Mouse (Mus musculus) kidney, adult 9 months (tissue): ENCODE measurements around the gene Arhgap28.
"Not testable (repeated sequence)": the region's sequence is repeated elsewhere in the genome, so short reads cannot be mapped to it uniquely, and the experiment has no call there.

Experiments used
- DNase-seq: peaks from one replicate; pipeline ENCODE4 v3.0.0; 2022

Gene Arhgap28

GRCm38 (mm10) chr17:67866541-67867241 lies 137.2 kb downstream of the Arhgap28 start:
- no peak for DNase-seq

DNA sequence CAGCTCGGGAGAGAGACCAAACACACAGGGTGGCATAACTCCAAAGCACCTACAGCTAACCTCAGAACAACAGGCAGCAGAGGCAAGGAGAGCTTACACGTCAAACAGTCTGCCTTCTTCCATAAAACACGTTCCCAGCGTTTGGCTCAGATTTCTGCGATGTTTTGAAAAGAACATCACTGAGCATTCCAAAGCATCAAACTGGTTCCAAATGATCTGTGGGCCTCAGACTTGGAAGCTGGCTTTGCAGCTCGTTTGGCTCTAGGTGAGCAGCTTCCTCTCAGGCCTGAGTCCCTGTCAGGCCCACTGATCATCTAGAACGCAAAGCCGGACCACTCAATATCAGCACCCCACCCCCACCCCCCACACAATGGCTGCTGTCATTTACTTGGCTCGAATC lies 137.9 kb downstream of the Arhgap28 start:
- no peak for DNase-seq

DNA sequence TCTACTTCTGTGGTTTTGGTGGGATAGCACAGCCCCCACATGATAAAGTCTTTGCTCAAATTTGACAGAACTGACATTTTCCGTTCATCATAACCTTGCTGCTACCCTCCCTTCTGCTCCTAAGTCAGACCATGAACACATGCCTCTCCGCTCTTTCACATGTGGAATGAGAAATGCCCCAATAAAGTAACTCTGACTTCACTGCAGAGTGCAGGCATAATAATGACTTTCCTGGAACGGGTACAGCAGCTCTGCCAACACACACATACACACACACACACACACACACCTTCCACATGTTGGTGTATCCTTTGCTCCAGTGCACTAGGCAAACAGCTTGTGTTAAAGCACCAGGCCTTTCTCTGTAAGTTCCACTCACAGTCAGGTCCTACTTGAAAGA lies 139.0 kb downstream of the Arhgap28 start:
- DNase-seq = no peak

- no peak for DNase-seq
These were observed 139.6 kb downstream of the Arhgap28 start for GRCm38 (mm10) chr17:67864363-67864762.

GRCm38 (mm10) chr17:67861744-67862535 lies 142.0 kb downstream of the Arhgap28 start:
- peak; percentile 58 for DNase-seq

DNA sequence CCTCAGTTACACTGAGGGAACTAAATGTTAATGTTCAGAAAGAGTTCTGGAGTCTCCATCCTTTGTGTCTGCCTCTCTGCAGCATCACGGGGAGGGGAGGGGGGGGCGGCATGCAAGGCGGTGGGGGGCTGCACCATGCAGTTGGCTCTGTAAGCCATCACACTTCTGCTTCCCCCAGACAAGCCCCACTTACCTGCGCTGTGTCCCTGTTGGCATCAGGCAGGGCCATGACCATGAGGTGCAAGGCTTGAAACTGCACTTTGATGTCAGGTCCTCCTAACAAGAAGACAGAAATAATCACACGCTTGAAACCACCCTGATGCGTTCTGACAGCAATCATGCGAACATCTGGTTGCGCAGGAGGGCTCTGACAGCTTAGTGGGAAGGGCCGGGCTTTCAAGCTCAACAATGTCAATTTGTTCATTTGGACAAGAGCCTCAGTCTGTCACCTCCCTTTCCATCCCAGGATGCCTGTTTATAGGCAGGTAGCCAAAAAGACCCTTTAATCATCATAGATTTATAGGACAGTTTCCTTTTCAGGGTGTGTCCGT lies 142.8 kb downstream of the Arhgap28 start:
- DNase-seq = no peak

DNA sequence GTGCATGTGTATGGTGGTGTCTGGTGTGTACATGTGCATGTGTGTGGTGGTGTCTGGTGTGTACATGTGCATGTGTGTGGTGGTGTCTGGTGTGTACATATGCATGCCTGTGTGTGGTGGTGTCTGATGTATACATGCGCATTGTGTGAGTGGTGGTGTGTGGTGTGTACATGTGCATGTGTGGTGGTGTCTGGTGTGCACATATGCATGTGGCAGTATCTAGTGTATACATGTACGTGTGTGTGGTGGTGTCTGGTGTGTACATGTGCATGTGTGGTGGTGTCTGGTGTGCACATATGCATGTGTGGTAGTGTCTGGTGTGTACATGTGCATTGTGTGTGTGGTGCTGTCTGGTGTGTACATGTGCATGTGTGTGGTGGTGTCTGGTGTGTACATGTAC lies 162.4 kb downstream of the Arhgap28 start:
- not testable (repeated sequence) for DNase-seq

DNA sequence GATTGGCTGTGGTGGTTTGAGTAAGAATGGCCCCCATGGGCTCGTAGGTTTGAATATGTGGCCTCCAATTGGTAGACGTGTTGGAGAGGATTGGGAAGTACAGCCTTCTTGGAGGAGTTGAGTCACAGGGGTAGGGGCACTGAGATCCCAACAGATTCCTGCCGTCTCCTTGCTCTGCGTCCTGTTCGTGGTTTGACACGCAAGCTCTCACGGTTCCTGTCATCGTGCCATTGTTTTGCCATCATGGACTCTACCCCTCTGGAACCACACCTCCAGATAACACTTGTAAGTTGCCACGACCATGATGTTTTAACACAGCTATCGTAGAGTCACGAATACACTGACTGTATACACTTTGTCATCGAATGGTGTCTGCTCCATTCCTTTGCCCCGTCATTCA lies 165.0 kb downstream of the Arhgap28 start:
- no peak for DNase-seq

- DNase-seq = peak; percentile 82
These were observed 166.4 kb downstream of the Arhgap28 start for GRCm38 (mm10) chr17:67837351-67838090.

- DNase-seq = no peak
These were observed 167.6 kb downstream of the Arhgap28 start for GRCm38 (mm10) chr17:67836146-67836895.

DNA sequence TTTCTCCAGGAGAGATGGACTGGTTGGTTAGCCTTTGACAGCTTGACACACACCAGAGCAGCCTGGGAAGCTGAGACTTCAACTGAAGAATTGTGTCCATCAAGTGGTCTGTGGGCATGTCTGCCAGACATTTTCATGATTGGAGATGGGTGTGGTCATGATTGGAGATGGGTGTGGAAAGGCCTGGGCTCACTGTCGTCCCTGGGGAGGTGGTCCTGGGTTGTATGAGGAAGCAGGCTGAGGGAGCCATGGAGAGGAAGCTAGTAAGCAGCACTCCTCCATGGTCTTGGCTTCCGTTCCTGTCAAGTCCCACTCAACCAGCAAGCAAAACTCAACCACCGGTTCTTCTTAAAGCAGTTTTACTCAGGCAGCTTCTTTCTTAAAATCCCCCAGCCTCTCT lies 176.5 kb downstream of the Arhgap28 start:
- no peak for DNase-seq

DNA sequence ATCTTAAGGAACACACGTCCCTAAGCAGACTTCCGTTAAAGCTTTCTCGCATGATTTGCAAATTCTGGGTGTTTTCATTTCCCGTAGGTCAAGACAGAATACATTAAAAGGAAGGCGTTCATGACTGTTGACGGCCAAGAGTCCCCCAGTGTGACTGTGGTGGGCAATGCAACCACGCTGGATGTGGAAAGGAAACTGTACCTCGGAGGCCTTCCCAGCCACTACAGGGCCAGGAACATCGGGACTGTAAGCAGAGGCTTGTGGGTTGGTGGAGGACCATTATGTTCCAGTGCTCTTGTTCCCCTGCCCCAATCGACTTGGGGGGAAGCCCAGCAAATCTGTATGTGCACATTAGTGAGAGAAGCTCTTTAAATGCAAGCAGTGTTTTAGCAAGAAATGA lies 187.0 kb downstream of the Arhgap28 start:
- no peak for DNase-seq

- DNase-seq = no peak
These were observed 188.2 kb downstream of the Arhgap28 start for GRCm38 (mm10) chr17:67815720-67816119.

DNA sequence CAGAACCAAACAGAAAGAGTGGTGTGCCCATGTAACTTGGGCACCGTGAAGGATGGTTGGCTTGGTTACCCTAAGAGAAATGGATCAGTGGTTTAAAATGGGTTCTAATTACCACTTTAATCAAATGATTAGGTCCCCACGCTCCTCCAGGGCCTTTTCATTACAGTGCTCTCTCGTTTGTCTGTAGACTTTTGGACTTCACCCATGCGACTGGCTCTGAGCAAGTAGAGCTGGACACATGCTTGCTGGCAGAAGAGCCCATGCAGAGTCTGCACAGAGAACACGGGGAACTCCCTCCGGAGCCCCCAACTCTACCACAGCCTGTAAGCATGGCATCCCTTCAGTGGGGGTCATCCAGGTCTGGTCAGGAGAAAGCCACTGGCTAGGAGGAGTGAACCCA lies 190.3 kb downstream of the Arhgap28 start:
- no peak for DNase-seq

DNA sequence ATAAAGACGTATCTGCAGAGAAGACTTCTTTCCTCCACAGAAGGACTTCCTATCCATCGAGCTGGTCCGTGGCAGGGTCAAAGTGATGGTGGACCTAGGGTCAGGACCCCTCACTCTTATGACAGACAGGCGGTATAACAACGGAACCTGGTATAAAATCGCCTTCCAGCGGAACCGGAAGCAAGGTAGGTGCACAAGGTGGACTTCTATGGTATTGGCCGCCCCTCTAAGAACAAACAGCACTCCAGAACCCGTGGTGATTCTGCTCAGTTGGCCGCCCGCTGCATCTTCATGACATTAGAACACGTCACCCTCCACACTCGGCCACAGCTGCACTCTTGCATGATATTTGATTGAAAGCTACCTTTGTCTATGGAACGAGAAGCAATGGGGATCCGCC lies 194.7 kb downstream of the Arhgap28 start:
- DNase-seq = no peak
